Mouse (Mus musculus) embryonic facial prominence, embryonic 10.5 days (tissue): ENCODE results near the gene Syngap1. TPM values are rescaled to one million over a fixed set of nuclear protein-coding genes. Genes with fewer than 3 reads are reported as not detected.

Source experiments
- DNase-seq: peaks from one replicate; pipeline ENCODE4 v3.0.0-alpha.2; 2017; ENCODE audit warnings: low spot score
- H3K27ac ChIP-seq: fragments of 300-500 bp; sonication (generic); replicated peaks from 2 replicates; pipeline ENCODE4 v1.5.1; 2016; ENCODE audit warnings: mild to moderate bottlenecking
- H3K27me3 ChIP-seq: fragments of 300-500 bp; sonication (generic); replicated peaks from 2 replicates; pipeline ENCODE4 v1.6.1; 2016; ENCODE audit warnings: low read depth, mild to moderate bottlenecking; ENCODE audit not compliant: poor library complexity, severe bottlenecking
- H3K36me3 ChIP-seq: fragments of 300-500 bp; sonication (generic); replicated peaks from 2 replicates; pipeline ENCODE4 v1.6.1; 2016; ENCODE audit warnings: mild to moderate bottlenecking, moderate library complexity
- H3K4me1 ChIP-seq: fragments of 300-500 bp; sonication (generic); 2 replicates; pipeline ENCODE4 v1.6.1; 2016
- H3K4me3 ChIP-seq: fragments of 300-500 bp; sonication (generic); 2 replicates; pipeline ENCODE4 v1.5.1; 2016; ENCODE audit warnings: mild to moderate bottlenecking, moderate library complexity
- H3K9me3 ChIP-seq: fragments of 300-500 bp; sonication (generic); 2 replicates; pipeline ENCODE4 v1.6.1; 2016; ENCODE audit warnings: mild to moderate bottlenecking
- WGBS: fragments of 180-500 bp; shearing (Covaris S2); methylation state at CpG from one replicate; pipeline ENCODE4 v1.1.7; 2016; 5-methylcytosine and 5-hydroxymethylcytosine counted together
- polyA plus RNA-seq: library from polyadenylated mRNA; unstranded; fragments of >200 nt; fragmentation: Nextera tagmentation; extraction: Ambion mirVana; gene quantifications from 2 replicates; pipeline ENCODE4 v1.2.1, GENCODE M21; 2016

The Syngap1 gene
- polyA plus RNA-seq, 1 experiment from 2014 or later, result 1.4 TPM

- Histone ChIP-seq H3K27me3 (no peaks in the 10 kb centered on the region), H3K36me3 (no peaks in the 10 kb centered on the region), H3K4me3 (no peak overlapping the region), H3K4me1 (no peaks in the 10 kb centered on the region), H3K9me3 (0 out of 2 replicates have a peak, but pooled peaks cover 2% of the 10 kb centered on the region), H3K27ac (no peak overlapping the region)
- DNase-seq, result no peak
Observed at GRCm38 (mm10) chr17:26990521-26990920, 49.5 kb downstream of the Syngap1 start.

DNA sequence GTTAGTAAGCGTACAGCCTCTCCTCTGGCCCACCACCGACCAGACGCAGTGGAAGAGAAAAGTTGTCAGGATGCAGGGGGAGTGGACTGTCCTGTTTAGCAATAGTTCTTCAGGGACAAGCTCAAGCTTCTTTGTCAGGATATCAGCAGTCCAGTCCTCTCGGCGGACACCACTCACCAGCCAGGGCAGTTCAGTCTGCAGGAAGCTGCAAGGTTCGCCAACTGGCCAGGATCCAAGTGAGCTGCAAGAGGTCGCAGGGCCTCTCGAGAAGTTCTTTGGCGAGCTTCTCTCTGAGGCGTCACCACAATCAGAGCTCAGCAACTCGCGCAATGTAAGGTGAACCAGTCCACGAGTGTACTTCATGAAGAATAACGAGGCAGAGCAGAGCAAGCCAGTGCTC lies 53.4 kb downstream of the Syngap1 start:
- no peak overlapping the region for H3K27ac ChIP-seq
- no peak for DNase-seq
- H3K4me3 ChIP-seq, result no peak overlapping the region
- H3K9me3 ChIP-seq, result no peaks in the 10 kb centered on the region
- 90% methylated on average over 14 of the region's 14 CpGs for WGBS
- no peaks in the 10 kb centered on the region for H3K36me3 ChIP-seq
- H3K4me1 ChIP-seq, result 0 out of 2 replicates have a peak, but pooled peaks cover 8% of the 10 kb centered on the region
- H3K27me3 ChIP-seq, result no peaks in the 10 kb centered on the region

DNA sequence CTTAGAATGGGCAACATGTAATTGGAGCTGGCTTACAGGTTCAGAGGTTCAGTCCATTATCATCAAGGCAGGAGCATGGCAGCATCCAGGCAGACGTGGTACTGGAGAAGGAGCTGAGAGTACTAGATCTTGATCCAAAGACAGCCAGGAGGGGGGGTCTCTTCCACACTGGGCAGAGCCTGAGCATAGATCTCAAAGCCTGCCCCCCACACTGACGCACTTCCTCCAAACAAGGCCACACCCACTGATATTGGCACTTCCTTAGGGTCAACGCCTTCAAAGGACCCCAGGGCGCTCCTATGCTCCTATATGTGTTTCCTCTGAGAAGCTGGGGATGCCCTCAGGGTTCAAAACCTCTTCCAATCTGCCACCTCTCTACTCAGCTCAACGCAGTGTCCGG lies 54.0 kb downstream of the Syngap1 start:
- WGBS, result 71% methylated on average over 6 of the region's 6 CpGs
- Histone ChIP-seq H3K27me3 (no peaks in the 10 kb centered on the region), H3K9me3 (no peaks in the 10 kb centered on the region), H3K4me1 (0 out of 2 replicates have a peak, but pooled peaks cover 8% of the 10 kb centered on the region), H3K36me3 (no peaks in the 10 kb centered on the region), H3K27ac (no peak overlapping the region), H3K4me3 (no peak overlapping the region)
- no peak for DNase-seq

- H3K27me3 ChIP-seq, result no peaks in the 10 kb centered on the region
- H3K4me1 ChIP-seq, result 0 out of 2 replicates have a peak, but pooled peaks cover 8% of the 10 kb centered on the region
- WGBS, result 73% methylated on average over 8 of the region's 8 CpGs
- no peaks in the 10 kb centered on the region for H3K9me3 ChIP-seq
- no peaks in the 10 kb centered on the region for H3K36me3 ChIP-seq
- no peak overlapping the region for H3K4me3 ChIP-seq
- no peak for DNase-seq
- H3K27ac ChIP-seq, result no peak overlapping the region
Observed at GRCm38 (mm10) chr17:26995562-26995961, 54.5 kb downstream of the Syngap1 start.

GRCm38 (mm10) chr17:26997661-26998060 lies 56.6 kb downstream of the Syngap1 start:
- Histone ChIP-seq H3K27ac (no peak overlapping the region), H3K9me3 (no peaks in the 10 kb centered on the region), H3K36me3 (no peaks in the 10 kb centered on the region), H3K4me3 (no peak overlapping the region), H3K27me3 (no peaks in the 10 kb centered on the region), H3K4me1 (0 out of 2 replicates have a peak, but pooled peaks cover 8% of the 10 kb centered on the region)
- no peak for DNase-seq
- WGBS, result 75% methylated on average over 4 of the region's 4 CpGs

- DNase-seq, result no peak
- H3K9me3 ChIP-seq, result no peaks in the 10 kb centered on the region
- H3K27me3 ChIP-seq, result no peaks in the 10 kb centered on the region
- H3K4me1 ChIP-seq, result 0 out of 2 replicates have a peak, but pooled peaks cover 8% of the 10 kb centered on the region
- WGBS, result 93% methylated on average over 15 of the region's 15 CpGs
- no peak overlapping the region for H3K27ac ChIP-seq
- H3K36me3 ChIP-seq, result no peaks in the 10 kb centered on the region
- no peak overlapping the region for H3K4me3 ChIP-seq
Observed at GRCm38 (mm10) chr17:26998283-26998682, 57.2 kb downstream of the Syngap1 start.

GRCm38 (mm10) chr17:26999996-27000395 lies 58.9 kb downstream of the Syngap1 start:
- DNase-seq, result no peak
- Histone ChIP-seq H3K27ac (no peak overlapping the region), H3K4me3 (no peak overlapping the region), H3K4me1 (peaks cover 11% of the 10 kb centered on the region; the same call in 1 of the 2 replicates), H3K9me3 (0 out of 2 replicates have a peak, but pooled peaks cover 4% of the 10 kb centered on the region), H3K27me3 (peaks cover 4% of the 10 kb centered on the region), H3K36me3 (no peaks in the 10 kb centered on the region)
- 78% methylated on average over 12 of the region's 12 CpGs for WGBS

GRCm38 (mm10) chr17:27001151-27001550 lies 60.1 kb downstream of the Syngap1 start:
- WGBS, result 78% methylated on average over 7 of the region's 7 CpGs
- Histone ChIP-seq H3K27ac (no peak overlapping the region), H3K9me3 (0 out of 2 replicates have a peak, but pooled peaks cover 4% of the 10 kb centered on the region), H3K27me3 (peaks cover 9% of the 10 kb centered on the region), H3K4me3 (no peak overlapping the region), H3K36me3 (no peaks in the 10 kb centered on the region), H3K4me1 (peaks cover 16% of the 10 kb centered on the region; the same call in 1 of the 2 replicates)
- DNase-seq, result no peak

DNA sequence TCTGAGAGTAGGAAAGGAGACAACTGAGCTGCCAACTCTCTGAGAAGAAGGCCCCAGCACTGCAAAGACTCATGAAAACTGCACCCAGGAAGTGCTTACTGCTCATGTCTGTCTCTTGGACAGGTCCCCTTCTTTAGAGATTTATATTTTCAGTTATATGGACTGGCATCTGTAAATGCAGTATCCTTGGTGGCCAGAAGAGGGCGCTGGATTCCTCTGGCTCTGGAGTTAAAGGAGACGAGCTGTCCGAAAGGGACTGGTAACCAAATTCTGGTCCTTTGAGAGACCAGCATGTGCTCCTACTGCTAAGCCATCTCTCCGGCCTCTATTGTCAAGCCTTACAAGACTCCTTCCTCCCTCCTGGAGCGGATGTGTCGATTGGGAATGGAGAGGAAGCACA lies 60.8 kb downstream of the Syngap1 start:
- DNase-seq, result peak; percentile 43
- Histone ChIP-seq H3K27me3 (peaks cover 9% of the 10 kb centered on the region), H3K9me3 (0 out of 2 replicates have a peak, but pooled peaks cover 4% of the 10 kb centered on the region), H3K36me3 (no peaks in the 10 kb centered on the region), H3K4me3 (no peak overlapping the region), H3K4me1 (peaks cover 10% of the 10 kb centered on the region; the same call in 1 of the 2 replicates), H3K27ac (no peak overlapping the region)
- 36% methylated on average over 6 of the region's 6 CpGs for WGBS

DNA sequence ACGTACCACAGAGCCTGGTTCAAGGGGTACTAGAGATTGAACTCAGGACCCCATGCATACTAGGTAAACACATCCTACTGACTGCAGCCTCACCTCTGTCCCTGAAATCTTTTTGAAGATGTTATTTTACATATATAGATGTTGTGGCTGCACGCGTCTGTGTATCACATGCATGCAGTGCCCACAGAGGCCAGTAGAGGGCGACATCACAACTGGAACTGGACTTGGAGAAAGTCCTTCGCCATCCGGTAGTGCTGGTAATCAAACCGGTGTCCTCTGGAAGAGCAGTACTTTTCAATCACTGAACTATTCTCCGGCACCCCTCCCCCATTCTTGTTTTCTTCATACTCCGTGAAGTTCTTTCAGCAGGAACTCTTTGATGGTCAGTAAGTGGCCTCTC lies 63.4 kb downstream of the Syngap1 start:
- no peak overlapping the region for H3K4me3 ChIP-seq
- no peak overlapping the region for H3K27ac ChIP-seq
- no peaks in the 10 kb centered on the region for H3K36me3 ChIP-seq
- H3K4me1 ChIP-seq, result peaks cover 10% of the 10 kb centered on the region; the same call in 1 of the 2 replicates
- DNase-seq, result peak; percentile 67
- H3K9me3 ChIP-seq, result 0 out of 2 replicates have a peak, but pooled peaks cover 4% of the 10 kb centered on the region
- peaks cover 12% of the 10 kb centered on the region for H3K27me3 ChIP-seq
- WGBS, result 32% methylated on average over 9 of the region's 9 CpGs

- Histone ChIP-seq H3K27ac (no peak overlapping the region), H3K36me3 (no peaks in the 10 kb centered on the region), H3K9me3 (0 out of 2 replicates have a peak, but pooled peaks cover 4% of the 10 kb centered on the region), H3K27me3 (peaks cover 12% of the 10 kb centered on the region), H3K4me3 (peak overlapping the region; percentile 8; the same call in 1 of the 2 replicates), H3K4me1 (peaks cover 10% of the 10 kb centered on the region; the same call in 1 of the 2 replicates)
- no peak for DNase-seq
- WGBS, result 41% methylated on average over 19 of the region's 19 CpGs
Observed at GRCm38 (mm10) chr17:27004903-27005485, 63.9 kb downstream of the Syngap1 start.

GRCm38 (mm10) chr17:27005644-27006043 lies 64.6 kb downstream of the Syngap1 start:
- Histone ChIP-seq H3K27me3 (peaks cover 12% of the 10 kb centered on the region), H3K4me1 (peaks cover 10% of the 10 kb centered on the region; the same call in 1 of the 2 replicates), H3K9me3 (0 out of 2 replicates have a peak, but pooled peaks cover 4% of the 10 kb centered on the region), H3K36me3 (no peaks in the 10 kb centered on the region), H3K4me3 (no peak overlapping the region), H3K27ac (no peak overlapping the region)
- DNase-seq, result no peak
- WGBS, result 75% methylated on average over 11 of the region's 11 CpGs

GRCm38 (mm10) chr17:27008277-27008676 lies 67.2 kb downstream of the Syngap1 start:
- Histone ChIP-seq H3K36me3 (no peaks in the 10 kb centered on the region), H3K9me3 (0 out of 2 replicates have a peak, but pooled peaks cover 4% of the 10 kb centered on the region), H3K27me3 (peaks cover 12% of the 10 kb centered on the region), H3K27ac (no peak overlapping the region), H3K4me1 (peaks cover 20% of the 10 kb centered on the region), H3K4me3 (no peak overlapping the region)
- 85% methylated on average over 2 of the region's 2 CpGs for WGBS
- DNase-seq, result no peak
